ENCODE assay signal across 7 mouse cellular contexts in the genomic region with DNA sequence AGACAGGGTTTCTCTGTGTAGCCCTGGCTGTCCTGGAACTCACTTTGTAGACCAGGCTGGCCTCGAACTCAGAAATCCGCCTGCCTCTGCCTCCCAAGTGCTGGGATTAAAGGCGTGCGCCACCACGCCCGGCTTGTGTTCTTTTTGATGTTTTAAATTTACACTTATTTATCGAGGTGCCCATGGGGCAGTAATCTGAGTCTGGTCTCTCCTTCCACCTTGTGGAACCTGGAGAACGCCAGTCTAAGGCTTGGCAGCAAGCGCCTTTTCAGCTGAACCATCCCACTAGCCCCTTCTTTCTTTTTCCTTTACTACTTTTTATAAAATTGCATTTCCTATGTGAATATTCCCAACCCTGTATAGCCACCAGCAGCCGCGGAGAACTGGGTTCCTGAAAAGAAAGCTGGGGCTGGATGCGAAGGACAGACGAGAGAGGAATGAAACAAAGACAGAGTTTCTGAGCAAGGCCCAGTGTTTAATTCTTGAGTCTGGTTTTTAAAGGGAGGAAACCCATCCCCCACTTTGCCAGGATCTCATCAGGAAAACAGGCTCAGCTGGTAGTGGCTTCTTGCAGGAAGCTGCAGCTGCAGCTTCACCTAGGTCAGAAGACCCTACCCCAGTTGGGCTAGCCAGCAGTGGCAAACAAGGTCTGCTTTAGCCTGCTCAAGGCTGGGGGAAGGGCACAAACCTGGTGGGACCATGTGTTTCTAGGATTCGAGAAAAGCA. TPM values are rescaled to one million over a fixed set of nuclear protein-coding genes. Genes with fewer than 3 reads are reported as not detected.
A peak's percentile ranks its signal among the peaks of the same experiment; 100 is the strongest.
DNase-seq lines count a peak whose midpoint lies in the region; ATAC-seq and TF ChIP-seq lines count a peak whose summit lies in the region.

No protein-coding gene starts in this region.

- peak overlapping the region; percentile 67 for H3K4me3 ChIP-seq in lung, postnatal 0 days (ENCODE audit: low read depth, low read length)
- H3K4me3 ChIP-seq in brown adipose tissue, adult 24 weeks (ENCODE audit: insufficient read depth, low read depth, low read length), result peak overlapping the region; percentile 98
- H3K4me3 ChIP-seq in limb, embryonic 10.5 days, result peak overlapping the region; percentile 87
- peak overlapping the region; percentile 75 for H3K4me3 ChIP-seq in neural tube, embryonic 13.5 days

- H3K4me2 ChIP-seq in lung, postnatal 0 days (replicated peaks; ENCODE audit: low read depth, low read length), result peak overlapping the region; percentile 53
- peak overlapping the region; percentile 70 for H3K4me2 ChIP-seq in neural tube, embryonic 13.5 days

- peaks cover 11% of the 10 kb centered on the region for H3K4me1 ChIP-seq in lung, postnatal 0 days (ENCODE audit: insufficient read depth, low read depth, low read length)
- peaks cover 5% of the 10 kb centered on the region; the same call in 1 of the 2 replicates for H3K4me1 ChIP-seq in brown adipose tissue, adult 24 weeks (ENCODE audit: control insufficient read depth, insufficient read depth, insufficient read length, low read length)
- peaks cover 15% of the 10 kb centered on the region for H3K4me1 ChIP-seq in limb, embryonic 10.5 days
- peaks cover 20% of the 10 kb centered on the region for H3K4me1 ChIP-seq in neural tube, embryonic 13.5 days (replicated peaks)

- peak overlapping the region; percentile 64; the same call in 1 of the 2 replicates for H3K9ac ChIP-seq in lung, postnatal 0 days (replicated peaks; ENCODE audit: low read depth)
- H3K9ac ChIP-seq in neural tube, embryonic 13.5 days, result peak overlapping the region; percentile 86

- no peaks in the 10 kb centered on the region for H3K36me3 ChIP-seq in lung, postnatal 0 days (ENCODE audit: insufficient read depth, low read length)
- peaks cover 36% of the 10 kb centered on the region for H3K36me3 ChIP-seq in limb, embryonic 10.5 days
- peaks cover 18% of the 10 kb centered on the region for H3K36me3 ChIP-seq in neural tube, embryonic 13.5 days

- TF ChIP-seq CTCF in lung, postnatal 0 days (IDR thresholded peaks at IDR 0.05), result no peak

- no peaks in the 10 kb centered on the region for H3K27me3 ChIP-seq in lung, postnatal 0 days (replicated peaks; ENCODE audit: insufficient read depth, low read length)
- no peaks in the 10 kb centered on the region for H3K27me3 ChIP-seq in limb, embryonic 10.5 days (ENCODE audit: low read depth, poor library complexity, severe bottlenecking)
- no peaks in the 10 kb centered on the region for H3K27me3 ChIP-seq in neural tube, embryonic 13.5 days

- no peak for ATAC-seq in lung, postnatal 0 days
- ATAC-seq in neural tube, embryonic 13.5 days (ENCODE audit: low read depth), result no peak
- ATAC-seq in monocyte, adult 5-6 weeks (replicated peaks; ENCODE audit: insufficient number of reproducible peaks, low FRiP score, low TSS enrichment, poor library complexity, severe bottlenecking), result no peak

- H3K9me3 ChIP-seq in lung, postnatal 0 days (ENCODE audit: low read length), result no peaks in the 10 kb centered on the region
- H3K9me3 ChIP-seq in limb, embryonic 10.5 days (replicated peaks), result peaks cover 7% of the 10 kb centered on the region
- H3K9me3 ChIP-seq in neural tube, embryonic 13.5 days, result peaks cover 16% of the 10 kb centered on the region; the same call in 1 of the 2 replicates

- peak; percentile 13 for DNase-seq in lung, postnatal 0 days (ENCODE audit: low spot score)
- no peak for DNase-seq in lung, postnatal 14 days
- DNase-seq in forelimb bud, embryonic 11.5 days (ENCODE audit: low read depth, low spot score), result peak; percentile 27
- DNase-seq in limb, embryonic 10.5 days (ENCODE audit: low spot score), result peak; percentile 42

- no peak overlapping the region; the same call in 1 of the 2 replicates for H3K27ac ChIP-seq in lung, postnatal 0 days (ENCODE audit: low read length)
- no peak overlapping the region for H3K27ac ChIP-seq in brown adipose tissue, adult 24 weeks (replicated peaks; ENCODE audit: low read depth, low read length)
- H3K27ac ChIP-seq in limb, embryonic 10.5 days, result peak overlapping the region; percentile 77
- H3K27ac ChIP-seq in neural tube, embryonic 13.5 days (replicated peaks), result peak overlapping the region; percentile 89; the same call in 1 of the 2 replicates

- 17% methylated on average over 14 of the region's 14 CpGs for WGBS in lung, postnatal 0 days
- WGBS in limb, embryonic 10.5 days, result 46% methylated on average over 14 of the region's 14 CpGs
- 38% methylated on average over 14 of the region's 14 CpGs for WGBS in neural tube, embryonic 13.5 days

- TF ChIP-seq EP300 in lung, postnatal 0 days (IDR thresholded peaks at IDR 0.05), result no peak

RNA-seq across cellular contexts. Expression of a gene that starts 0.8 kb away (rescaled TPM):
- 12.3 and 12.8 TPM in 2 replicates for polyA plus RNA-seq in lung, postnatal 0 days (2015; fragmentation: Nextera tagmentation; extraction: Ambion mirVana)
- polyA plus RNA-seq in brown adipose tissue, adult 24 weeks (2012; ENCODE audit: insufficient read depth, insufficient read length, missing spikeins), result 13.7 and 16.6 TPM in 2 replicates
- polyA plus RNA-seq in limb, embryonic 10.5 days (2016; fragmentation: Nextera tagmentation; extraction: Ambion mirVana), result 28.0 and 28.1 TPM in 2 replicates
- polyA plus RNA-seq in neural tube, embryonic 13.5 days (2015; fragmentation: Nextera tagmentation; extraction: Ambion mirVana), result 16.6 and 18.1 TPM in 2 replicates
- 14.6 to 36.2 TPM (median 26.4 TPM) in 3 replicates for total RNA-seq in monocyte, adult 5-6 weeks (2017)

RNA-seq across cellular contexts. Expression of a gene that starts 43.2 kb away (rescaled TPM):
- polyA plus RNA-seq in lung, postnatal 0 days (2015; fragmentation: Nextera tagmentation; extraction: Ambion mirVana), result 11.9 and 12.9 TPM in 2 replicates
- 18.4 and 20.8 TPM in 2 replicates for polyA plus RNA-seq in brown adipose tissue, adult 24 weeks (2012; ENCODE audit: insufficient read depth, insufficient read length, missing spikeins)
- polyA plus RNA-seq in limb, embryonic 10.5 days (2016; fragmentation: Nextera tagmentation; extraction: Ambion mirVana), result 27.4 and 34.3 TPM in 2 replicates
- 32.4 and 37.9 TPM in 2 replicates for polyA plus RNA-seq in neural tube, embryonic 13.5 days (2015; fragmentation: Nextera tagmentation; extraction: Ambion mirVana)
- 17.3 to 28.3 TPM (median 20.4 TPM) in 3 replicates for total RNA-seq in monocyte, adult 5-6 weeks (2017)

RNA-seq across cellular contexts. Expression of a gene that starts 43.2 kb away (rescaled TPM):
- polyA plus RNA-seq in lung, postnatal 0 days (2015; fragmentation: Nextera tagmentation; extraction: Ambion mirVana), result 2.2 and 2.8 TPM in 2 replicates
- 1.7 and 1.9 TPM in 2 replicates for polyA plus RNA-seq in brown adipose tissue, adult 24 weeks (2012; ENCODE audit: insufficient read depth, insufficient read length, missing spikeins)
- polyA plus RNA-seq in limb, embryonic 10.5 days (2016; fragmentation: Nextera tagmentation; extraction: Ambion mirVana), result 5.4 and 7.2 TPM in 2 replicates
- polyA plus RNA-seq in neural tube, embryonic 13.5 days (2015; fragmentation: Nextera tagmentation; extraction: Ambion mirVana), result 12.5 and 15.0 TPM in 2 replicates
- total RNA-seq in monocyte, adult 5-6 weeks (2017), result 4.1 to 7.5 TPM (median 7.5 TPM) in 3 replicates

RNA-seq across cellular contexts. Expression of a gene that starts 57.8 kb away (rescaled TPM):
- polyA plus RNA-seq in lung, postnatal 0 days (2015; fragmentation: Nextera tagmentation; extraction: Ambion mirVana), result 9.4 and 11.2 TPM in 2 replicates
- polyA plus RNA-seq in brown adipose tissue, adult 24 weeks (2012; ENCODE audit: insufficient read depth, insufficient read length, missing spikeins), result 1.5 and 2.9 TPM in 2 replicates
- polyA plus RNA-seq in limb, embryonic 10.5 days (2016; fragmentation: Nextera tagmentation; extraction: Ambion mirVana), result 0.58 and 0.71 TPM in 2 replicates
- polyA plus RNA-seq in neural tube, embryonic 13.5 days (2015; fragmentation: Nextera tagmentation; extraction: Ambion mirVana), result 0.69 and 1.0 TPM in 2 replicates
- 153 to 273 TPM (median 260 TPM) in 3 replicates for total RNA-seq in monocyte, adult 5-6 weeks (2017)

Comparison
In these comparisons a context has a peak if more than half of its experiments do, and no peak if none do; other contexts are left out.
1. H3K27ac ChIP-seq: peak in limb, embryonic 10.5 days (single experiment) and neural tube, embryonic 13.5 days (single experiment); none in lung, postnatal 0 days (single experiment) and brown adipose tissue, adult 24 weeks (single experiment).
2. Peak in every context shown above with its lines, with median percentiles within 50 percentile points of each other: H3K4me3 ChIP-seq.